Mouse (Mus musculus): ENCODE results near the gene Zfp683.

DNA sequence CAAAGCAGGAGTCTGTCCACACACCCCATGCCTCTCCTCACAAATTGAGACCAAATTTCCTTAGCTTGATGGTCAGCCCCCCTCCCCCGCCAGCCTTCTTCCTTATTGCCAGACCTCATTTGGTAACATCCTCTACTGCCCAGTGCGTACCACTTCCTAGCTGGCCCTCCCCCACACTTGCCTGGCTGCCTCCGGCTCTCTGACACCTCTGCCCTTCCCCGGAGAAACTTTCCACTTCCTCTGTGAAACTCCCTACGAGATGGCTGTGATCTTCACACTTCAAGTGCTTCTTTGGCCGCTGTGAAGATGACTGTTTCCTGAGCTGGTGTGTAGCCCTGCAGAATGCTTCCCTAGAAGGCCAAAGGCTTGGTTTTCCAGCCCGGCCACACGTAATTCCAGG lies 45.0 kb downstream of the Zfp683 start:
- TF ChIP-seq CTCF (IDR thresholded peaks at IDR 0.05; ENCODE audit: extremely low read depth, insufficient read depth, insufficient read length, insufficient replicate concordance) (no peak), POLR2A (IDR thresholded peaks at IDR 0.05; ENCODE audit: low read depth, low read length) (no peak)

All from spleen, adult 2 months (tissue).